In the genomic region with DNA sequence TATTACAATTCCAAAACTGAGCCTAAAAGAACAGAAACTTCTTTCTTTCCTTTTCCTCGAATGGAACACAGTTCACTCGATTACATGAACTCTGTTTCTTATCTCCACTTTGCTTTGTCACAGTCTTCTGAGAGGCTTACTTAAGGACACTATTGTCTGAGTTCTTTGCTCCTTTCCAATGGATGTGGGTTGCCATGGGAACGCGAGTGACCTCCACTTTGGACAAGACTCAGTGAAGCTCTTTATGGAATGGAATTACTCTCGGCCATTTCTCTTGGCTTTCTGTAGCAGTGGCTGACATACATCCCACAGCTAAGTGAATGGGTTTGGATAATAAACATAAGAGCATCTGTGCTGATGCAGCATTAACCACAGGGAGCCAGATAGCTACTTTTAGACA, we compare ENCODE assay signal across 19 mouse cellular contexts.
A peak's percentile ranks its signal among the peaks of the same experiment; 100 is the strongest.
DNase-seq lines count a peak whose midpoint lies in the region; ATAC-seq lines count a peak whose summit lies in the region.
"Had no signal": no experiment of that assay in that cellular context is flagged by ENCODE, and none has a peak within 500 bp of the region (broad histone marks: within the 10 kb centered on the region; RNA-seq: fewer than 3 reads in every experiment).

No protein-coding gene starts in this region.

- no peak overlapping the region for H3K4me3 ChIP-seq in forebrain, embryonic 12.5 days (replicated peaks)
- H3K4me3 ChIP-seq in midbrain, embryonic 11.5 days (ENCODE audit: low read depth, low read length), result no peak overlapping the region
- H3K4me3 ChIP-seq: erythroblast, embryonic 14.5 days; kidney, embryonic 15.5 days; limb, embryonic 10.5 days; stomach, embryonic 15.5 days had no signal

- no peak overlapping the region for H3K9ac ChIP-seq in forebrain, embryonic 12.5 days
- no peak overlapping the region for H3K9ac ChIP-seq in midbrain, embryonic 11.5 days (ENCODE audit: low read length)
- H3K9ac ChIP-seq: kidney, embryonic 15.5 days; stomach, embryonic 15.5 days had no signal

- 43% methylated on average over 5 of the region's 5 CpGs for WGBS in forebrain, embryonic 12.5 days
- WGBS in midbrain, embryonic 11.5 days, result 39% methylated on average over 5 of the region's 5 CpGs

- no peaks in the 10 kb centered on the region for H3K9me3 ChIP-seq in forebrain, embryonic 12.5 days
- no peaks in the 10 kb centered on the region for H3K9me3 ChIP-seq in midbrain, embryonic 11.5 days (ENCODE audit: control insufficient read depth, low read length)
- H3K9me3 ChIP-seq: kidney, embryonic 15.5 days; limb, embryonic 10.5 days; stomach, embryonic 15.5 days had no signal

- peak; percentile 65; the same call in 1 of the 2 replicates for ATAC-seq in forebrain, embryonic 12.5 days (ENCODE audit: low FRiP score)
- peak; percentile 77 for ATAC-seq in midbrain, embryonic 11.5 days (ENCODE audit: low FRiP score)
- ATAC-seq: intestine, embryonic 16.5 days had no signal

- DNase-seq in retina, postnatal 1 day, result peak; percentile 34
- no peak for DNase-seq in retina, embryonic 14.5 days (ENCODE audit: low spot score)
- DNase-seq in midbrain, embryonic 11.5 days (ENCODE audit: low spot score, missing footprints), result no peak
- DNase-seq in frontal cortex, postnatal 10 days (ENCODE audit: low spot score in 2 of 2), result no peak
- no peak for DNase-seq in yolk sac, embryonic 10.5 days (ENCODE audit: low spot score)
- DNase-seq in thymus, postnatal 10 days (ENCODE audit: low spot score in 2 of 2), result no peak
- DNase-seq: cerebellum, postnatal 10 days; heart, adult 18-20 months; heart, postnatal 4 days; lung, adult 2 months; thymus, adult 2 months had no signal

- H3K4me1 ChIP-seq in forebrain, embryonic 12.5 days, result peaks cover 4% of the 10 kb centered on the region; the same call in 1 of the 2 replicates
- H3K4me1 ChIP-seq in midbrain, embryonic 11.5 days (ENCODE audit: control insufficient read depth, insufficient read depth, low read length), result peaks cover 6% of the 10 kb centered on the region; the same call in 1 of the 2 replicates
- H3K4me1 ChIP-seq: kidney, embryonic 15.5 days; limb, embryonic 10.5 days; stomach, embryonic 15.5 days had no signal

- H3K27ac ChIP-seq in forebrain, embryonic 12.5 days, result no peak overlapping the region
- no peak overlapping the region for H3K27ac ChIP-seq in midbrain, embryonic 11.5 days (ENCODE audit: low read depth, low read length)
- H3K27ac ChIP-seq: kidney, embryonic 15.5 days; limb, embryonic 10.5 days; macrophage; stomach, embryonic 15.5 days had no signal

- H3K4me2 ChIP-seq in forebrain, embryonic 12.5 days, result no peak overlapping the region
- H3K4me2 ChIP-seq in midbrain, embryonic 11.5 days, result no peak overlapping the region
- H3K4me2 ChIP-seq: kidney, embryonic 15.5 days; liver, embryonic 11.5 days; stomach, embryonic 15.5 days had no signal

- no peaks in the 10 kb centered on the region for H3K27me3 ChIP-seq in forebrain, embryonic 12.5 days
- H3K27me3 ChIP-seq in midbrain, embryonic 11.5 days (ENCODE audit: control insufficient read depth, insufficient read depth, low read length), result no peaks in the 10 kb centered on the region
- H3K27me3 ChIP-seq: kidney, embryonic 15.5 days; stomach, embryonic 15.5 days had no signal

- H3K36me3 ChIP-seq in forebrain, embryonic 12.5 days (replicated peaks), result no peaks in the 10 kb centered on the region
- H3K36me3 ChIP-seq in midbrain, embryonic 11.5 days (ENCODE audit: control insufficient read depth, insufficient read depth, low read length), result no peaks in the 10 kb centered on the region
- H3K36me3 ChIP-seq: kidney, embryonic 15.5 days; limb, embryonic 10.5 days; stomach, embryonic 15.5 days had no signal
